Mouse (Mus musculus): ENCODE data around the gene Stat4. TPM values are rescaled to one million over a fixed set of nuclear protein-coding genes. Genes with fewer than 3 reads are reported as not detected.
"Not testable (repeated sequence)": the region's sequence is repeated elsewhere in the genome, so short reads cannot be mapped to it uniquely, and the experiment has no call there.

Gene Stat4
- polyA plus RNA-seq, 1 experiment from 2014 or later = 2.3 TPM

DNA sequence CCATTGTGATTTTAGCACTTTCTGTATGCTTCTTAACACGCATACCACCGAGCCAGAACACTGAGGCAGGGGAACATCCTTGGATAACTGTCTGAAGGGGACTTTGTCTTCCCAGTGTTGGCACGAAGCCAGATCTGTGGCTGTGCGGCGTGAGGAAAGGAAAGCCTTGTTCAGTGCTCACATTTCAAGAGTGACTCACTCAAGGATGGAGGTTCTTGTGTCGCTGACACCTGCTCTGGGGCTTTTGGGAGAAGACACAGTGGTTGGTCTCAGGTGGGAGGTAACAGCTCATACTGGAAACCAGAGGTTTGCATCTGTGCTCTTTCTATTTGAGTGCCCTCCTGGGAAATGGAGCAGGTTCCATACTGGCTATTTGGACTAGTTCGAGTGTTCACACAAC is 52.2 kb downstream of the Stat4 start:
- Histone ChIP-seq H3K9me3 (replicated peaks; ENCODE audit: control insufficient read depth, low read length) (no peaks in the 10 kb centered on the region), H3K9ac (replicated peaks; ENCODE audit: low read length) (no peak overlapping the region), H3K27ac (replicated peaks; ENCODE audit: low read depth, low read length) (no peak overlapping the region), H3K36me3 (replicated peaks; ENCODE audit: control insufficient read depth, insufficient read depth, low read depth, low read length) (no peaks in the 10 kb centered on the region), H3K4me2 (ENCODE audit: low read depth, low read length) (no peak overlapping the region), H3K4me1 (ENCODE audit: control insufficient read depth, insufficient read depth, low read length) (no peaks in the 10 kb centered on the region), H3K4me3 (ENCODE audit: low read depth, low read length) (no peak overlapping the region), H3K27me3 (ENCODE audit: control insufficient read depth, insufficient read depth, low read length) (no peaks in the 10 kb centered on the region)
- DNase-seq (ENCODE audit: low spot score) (peak; percentile 2), ATAC-seq (replicated peaks; ENCODE audit: insufficient number of reproducible peaks, low FRiP score, low TSS enrichment, low read depth) (no peak)
- WGBS = 73% methylated on average over 7 of the region's 7 CpGs

DNA sequence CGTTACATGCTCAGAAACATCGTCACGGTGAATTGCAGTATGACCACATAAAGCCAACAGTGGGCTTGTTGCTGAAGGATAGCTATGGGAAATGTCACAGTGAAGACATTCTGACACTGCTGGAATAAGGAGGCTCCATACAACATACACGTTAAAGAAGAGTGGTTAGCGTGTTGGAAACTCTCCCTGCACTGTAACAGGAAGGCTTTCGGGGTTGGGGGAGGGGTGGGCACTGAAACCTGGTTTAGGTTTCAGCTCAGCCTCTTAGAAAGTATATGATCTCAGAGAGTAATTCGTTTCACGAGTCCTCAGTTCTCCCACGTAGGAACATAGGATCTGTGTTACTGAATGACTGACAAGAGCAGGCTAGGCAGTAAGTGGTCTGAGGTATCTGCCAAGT is 52.7 kb downstream of the Stat4 start:
- 77% methylated on average over 9 of the region's 9 CpGs for WGBS
- Histone ChIP-seq H3K9me3 (replicated peaks; ENCODE audit: control insufficient read depth, low read length) (no peaks in the 10 kb centered on the region), H3K4me1 (ENCODE audit: control insufficient read depth, insufficient read depth, low read length) (no peaks in the 10 kb centered on the region), H3K9ac (replicated peaks; ENCODE audit: low read length) (no peak overlapping the region), H3K36me3 (replicated peaks; ENCODE audit: control insufficient read depth, insufficient read depth, low read depth, low read length) (no peaks in the 10 kb centered on the region), H3K27me3 (ENCODE audit: control insufficient read depth, insufficient read depth, low read length) (no peaks in the 10 kb centered on the region), H3K4me3 (ENCODE audit: low read depth, low read length) (no peak overlapping the region), H3K4me2 (ENCODE audit: low read depth, low read length) (no peak overlapping the region), H3K27ac (replicated peaks; ENCODE audit: low read depth, low read length) (no peak overlapping the region)
- DNase-seq (ENCODE audit: low spot score) (peak; percentile 3), ATAC-seq (replicated peaks; ENCODE audit: insufficient number of reproducible peaks, low FRiP score, low TSS enrichment, low read depth) (no peak)

DNA sequence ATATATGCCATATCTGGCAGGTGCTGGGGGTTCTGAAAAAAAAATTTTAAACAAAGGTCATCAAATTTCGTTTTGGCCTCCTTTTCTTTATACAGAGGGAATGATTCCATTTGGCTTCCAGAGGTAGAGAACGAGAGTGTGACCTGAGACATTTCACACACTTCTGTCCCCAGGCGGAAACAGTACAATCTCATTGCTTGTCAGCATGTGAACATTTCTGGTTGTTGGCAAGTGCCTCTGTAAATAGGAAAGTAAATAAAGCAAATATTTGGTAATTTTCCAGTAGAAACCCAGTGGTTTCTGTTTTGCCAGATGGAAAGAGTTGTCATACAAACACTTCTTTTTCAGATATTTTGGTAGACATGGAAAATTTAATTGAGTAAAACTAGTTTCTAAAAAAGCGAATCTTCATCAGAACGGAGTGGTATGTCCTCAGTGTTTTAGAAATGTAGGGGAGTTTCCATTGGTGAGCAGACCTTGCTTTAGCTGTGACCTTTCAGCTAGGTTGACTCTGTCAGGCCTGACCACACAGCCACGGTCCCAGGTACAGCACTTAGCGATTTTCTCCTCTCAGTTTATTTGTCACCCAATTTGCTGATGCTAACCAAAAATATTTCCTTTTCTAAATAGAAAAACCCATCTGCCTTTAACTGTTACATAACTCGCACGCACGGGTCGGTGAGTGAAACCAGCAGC is 53.6 kb downstream of the Stat4 start:
- H3K27me3 ChIP-seq (ENCODE audit: control insufficient read depth, insufficient read depth, low read length) = no peaks in the 10 kb centered on the region
- no peak overlapping the region for H3K27ac ChIP-seq (replicated peaks; ENCODE audit: low read depth, low read length)
- no peak overlapping the region for H3K4me3 ChIP-seq (ENCODE audit: low read depth, low read length)
- no peaks in the 10 kb centered on the region for H3K4me1 ChIP-seq (ENCODE audit: control insufficient read depth, insufficient read depth, low read length)
- no peaks in the 10 kb centered on the region for H3K9me3 ChIP-seq (replicated peaks; ENCODE audit: control insufficient read depth, low read length)
- no peaks in the 10 kb centered on the region for H3K36me3 ChIP-seq (replicated peaks; ENCODE audit: control insufficient read depth, insufficient read depth, low read depth, low read length)
- H3K4me2 ChIP-seq (ENCODE audit: low read depth, low read length) = no peak overlapping the region
- DNase-seq (ENCODE audit: low spot score) = no peak
- no peak for ATAC-seq (replicated peaks; ENCODE audit: insufficient number of reproducible peaks, low FRiP score, low TSS enrichment, low read depth)
- WGBS = 83% methylated on average over 11 of the region's 11 CpGs
- no peak overlapping the region for H3K9ac ChIP-seq (replicated peaks; ENCODE audit: low read length)

DNA sequence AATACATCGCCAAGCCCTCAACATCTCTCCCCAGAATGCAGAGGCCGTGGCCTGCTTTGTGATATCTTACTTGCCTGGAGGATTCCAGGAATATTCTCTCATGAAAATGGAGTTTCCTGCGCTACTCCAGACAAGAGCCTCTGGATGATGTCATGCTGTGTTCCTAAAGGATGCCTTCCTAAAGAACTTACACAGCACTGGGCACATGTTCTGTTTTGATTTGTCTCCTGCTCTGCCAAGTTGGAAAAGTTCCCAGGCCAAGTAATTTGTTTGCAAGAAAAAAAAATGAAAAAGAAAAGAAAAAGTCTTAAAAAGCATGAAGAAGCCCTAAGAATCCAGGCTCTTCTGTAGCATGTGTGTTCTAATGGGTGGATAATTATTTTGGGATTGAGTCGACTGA is 56.2 kb downstream of the Stat4 start:
- 79% methylated on average over 4 of the region's 4 CpGs for WGBS

DNA sequence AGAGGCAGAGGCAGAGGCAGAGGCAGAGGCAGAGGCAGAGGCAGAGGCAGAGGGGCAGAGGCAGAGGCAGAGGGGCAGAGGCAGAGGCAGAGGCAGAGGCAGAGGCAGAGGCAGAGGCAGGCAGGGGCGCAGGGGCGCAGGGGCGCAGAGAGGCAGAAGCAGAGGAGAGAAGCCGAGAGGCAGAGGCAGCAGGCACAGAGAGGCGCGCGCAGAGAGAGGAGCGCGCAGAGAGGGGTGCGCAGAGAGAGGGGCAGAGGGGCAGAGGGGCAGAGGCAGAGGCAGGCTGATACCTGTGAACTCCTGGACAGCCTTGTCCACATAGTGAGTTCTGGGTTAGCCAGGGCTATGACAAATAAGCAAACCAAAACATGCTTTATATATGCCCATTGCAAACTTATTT is 59.9 kb downstream of the Stat4 start:
- 91% methylated on average over 9 of the region's 10 CpGs for WGBS
- not testable (repeated sequence) for DNase-seq (ENCODE audit: low spot score); H3K27ac ChIP-seq (replicated peaks; ENCODE audit: low read depth, low read length); H3K4me3 ChIP-seq (ENCODE audit: low read depth, low read length); ATAC-seq (replicated peaks; ENCODE audit: insufficient number of reproducible peaks, low FRiP score, low TSS enrichment, low read depth); H3K4me2 ChIP-seq (ENCODE audit: low read depth, low read length); H3K27me3 ChIP-seq (ENCODE audit: control insufficient read depth, insufficient read depth, low read length); H3K9me3 ChIP-seq (replicated peaks; ENCODE audit: control insufficient read depth, low read length); H3K4me1 ChIP-seq (ENCODE audit: control insufficient read depth, insufficient read depth, low read length); H3K36me3 ChIP-seq (replicated peaks; ENCODE audit: control insufficient read depth, insufficient read depth, low read depth, low read length); H3K9ac ChIP-seq (replicated peaks; ENCODE audit: low read length)

More for the DNA sequence above, 56.2 kb downstream of the Stat4 start:
- ATAC-seq (replicated peaks; ENCODE audit: insufficient number of reproducible peaks, low FRiP score, low TSS enrichment, low read depth) (no peak), DNase-seq (ENCODE audit: low spot score) (no peak)
- Histone ChIP-seq H3K4me3 (ENCODE audit: low read depth, low read length) (no peak overlapping the region), H3K9me3 (replicated peaks; ENCODE audit: control insufficient read depth, low read length) (no peaks in the 10 kb centered on the region), H3K27me3 (ENCODE audit: control insufficient read depth, insufficient read depth, low read length) (no peaks in the 10 kb centered on the region), H3K36me3 (replicated peaks; ENCODE audit: control insufficient read depth, insufficient read depth, low read depth, low read length) (no peaks in the 10 kb centered on the region), H3K4me2 (ENCODE audit: low read depth, low read length) (no peak overlapping the region), H3K9ac (replicated peaks; ENCODE audit: low read length) (no peak overlapping the region), H3K27ac (replicated peaks; ENCODE audit: low read depth, low read length) (no peak overlapping the region), H3K4me1 (ENCODE audit: control insufficient read depth, insufficient read depth, low read length) (no peaks in the 10 kb centered on the region)

DNA sequence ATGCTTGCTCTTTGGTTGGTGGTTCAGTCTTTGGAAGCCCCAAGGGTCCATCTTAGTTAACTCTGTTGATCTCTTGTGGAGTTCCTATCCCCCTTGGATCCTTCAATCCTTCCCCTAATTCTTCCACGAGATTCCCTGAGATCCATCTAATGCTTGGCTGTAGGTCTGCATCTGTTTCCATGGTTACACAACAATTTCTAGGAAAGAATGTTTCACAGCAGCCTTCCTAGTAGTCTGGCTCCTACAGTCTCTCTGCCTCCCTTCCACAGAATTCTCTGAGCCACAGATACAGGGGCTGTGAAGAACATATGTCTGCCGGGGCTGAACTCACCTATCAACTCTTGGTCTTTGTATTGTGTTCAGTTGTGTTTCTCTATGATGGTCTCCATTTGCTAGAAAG is 61.8 kb downstream of the Stat4 start:
- H3K9ac ChIP-seq (replicated peaks; ENCODE audit: low read length) = no peak overlapping the region
- no peaks in the 10 kb centered on the region for H3K27me3 ChIP-seq (ENCODE audit: control insufficient read depth, insufficient read depth, low read length)
- WGBS = 76% methylated on average over 2 of the region's 2 CpGs
- ATAC-seq (replicated peaks; ENCODE audit: insufficient number of reproducible peaks, low FRiP score, low TSS enrichment, low read depth) = no peak
- H3K4me1 ChIP-seq (ENCODE audit: control insufficient read depth, insufficient read depth, low read length) = no peaks in the 10 kb centered on the region
- no peaks in the 10 kb centered on the region for H3K9me3 ChIP-seq (replicated peaks; ENCODE audit: control insufficient read depth, low read length)
- DNase-seq (ENCODE audit: low spot score) = no peak
- no peak overlapping the region for H3K4me2 ChIP-seq (ENCODE audit: low read depth, low read length)
- no peak overlapping the region for H3K4me3 ChIP-seq (ENCODE audit: low read depth, low read length)
- no peaks in the 10 kb centered on the region for H3K36me3 ChIP-seq (replicated peaks; ENCODE audit: control insufficient read depth, insufficient read depth, low read depth, low read length)
- H3K27ac ChIP-seq (replicated peaks; ENCODE audit: low read depth, low read length) = no peak overlapping the region

DNA sequence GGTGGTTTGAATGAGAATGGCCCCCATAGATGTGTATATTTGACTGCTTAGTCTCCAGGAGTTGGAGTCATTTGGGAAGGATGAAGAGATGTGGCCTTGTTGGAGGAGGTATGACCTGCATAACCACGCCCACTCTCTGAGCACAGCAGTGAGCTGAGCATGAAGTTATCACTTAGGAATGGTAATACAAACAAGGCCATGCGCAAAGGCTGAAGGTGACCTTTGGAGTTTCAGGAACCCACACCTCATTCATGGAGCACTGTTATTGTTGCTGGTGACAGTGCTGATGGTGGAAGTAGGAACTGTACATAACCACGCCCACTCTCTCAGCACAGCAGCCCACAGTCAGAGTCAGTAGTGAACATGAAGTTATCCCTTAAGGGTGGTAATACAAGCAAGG is 62.9 kb downstream of the Stat4 start:
- DNase-seq (ENCODE audit: low spot score) (no peak), ATAC-seq (replicated peaks; ENCODE audit: insufficient number of reproducible peaks, low FRiP score, low TSS enrichment, low read depth) (no peak)
- 83% methylated on average over 3 of the region's 3 CpGs for WGBS
- no peaks in the 10 kb centered on the region for H3K27me3 ChIP-seq (ENCODE audit: control insufficient read depth, insufficient read depth, low read length)
- no peaks in the 10 kb centered on the region for H3K36me3 ChIP-seq (replicated peaks; ENCODE audit: control insufficient read depth, insufficient read depth, low read depth, low read length)
- no peak overlapping the region for H3K27ac ChIP-seq (replicated peaks; ENCODE audit: low read depth, low read length)
- no peak overlapping the region for H3K9ac ChIP-seq (replicated peaks; ENCODE audit: low read length)
- H3K9me3 ChIP-seq (replicated peaks; ENCODE audit: control insufficient read depth, low read length) = no peaks in the 10 kb centered on the region
- H3K4me2 ChIP-seq (ENCODE audit: low read depth, low read length) = no peak overlapping the region
- H3K4me1 ChIP-seq (ENCODE audit: control insufficient read depth, insufficient read depth, low read length) = no peaks in the 10 kb centered on the region
- H3K4me3 ChIP-seq (ENCODE audit: low read depth, low read length) = no peak overlapping the region

DNA sequence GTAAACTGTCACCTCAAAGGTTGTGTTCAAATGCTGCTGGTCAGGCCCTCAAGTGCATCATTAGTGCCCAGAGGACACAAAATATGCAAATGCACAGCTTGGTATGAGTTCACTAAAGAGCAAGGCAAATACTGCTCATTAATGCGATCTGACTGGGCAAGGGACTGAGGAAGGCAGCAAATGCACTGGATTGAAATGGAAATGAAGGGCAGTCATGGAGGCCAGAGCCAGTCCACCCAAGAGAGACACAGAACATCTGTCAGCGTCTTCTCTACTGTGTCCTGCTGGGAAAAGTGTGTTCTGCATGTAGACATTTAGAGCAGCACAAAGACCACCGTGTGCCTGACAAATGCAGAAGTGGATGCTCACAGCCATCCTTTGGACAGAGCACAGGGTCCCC is 64.6 kb downstream of the Stat4 start:
- no peak overlapping the region for H3K4me2 ChIP-seq (ENCODE audit: low read depth, low read length)
- no peak overlapping the region for H3K4me3 ChIP-seq (ENCODE audit: low read depth, low read length)
- H3K36me3 ChIP-seq (replicated peaks; ENCODE audit: control insufficient read depth, insufficient read depth, low read depth, low read length) = no peaks in the 10 kb centered on the region
- WGBS = 65% methylated on average over 3 of the region's 3 CpGs
- no peak overlapping the region for H3K27ac ChIP-seq (replicated peaks; ENCODE audit: low read depth, low read length)
- no peaks in the 10 kb centered on the region for H3K4me1 ChIP-seq (ENCODE audit: control insufficient read depth, insufficient read depth, low read length)
- DNase-seq (ENCODE audit: low spot score) (no peak), ATAC-seq (replicated peaks; ENCODE audit: insufficient number of reproducible peaks, low FRiP score, low TSS enrichment, low read depth) (no peak)
- no peaks in the 10 kb centered on the region for H3K9me3 ChIP-seq (replicated peaks; ENCODE audit: control insufficient read depth, low read length)
- no peak overlapping the region for H3K9ac ChIP-seq (replicated peaks; ENCODE audit: low read length)
- H3K27me3 ChIP-seq (ENCODE audit: control insufficient read depth, insufficient read depth, low read length) = no peaks in the 10 kb centered on the region
